Comparison of ENCODE assay signal across 24 mouse cellular contexts in genomic region chr1:191882474-191883206, GRCm38 (mm10). TPM values are rescaled to one million over a fixed set of nuclear protein-coding genes. Genes with fewer than 3 reads are reported as not detected.
DNase-seq lines count a peak whose midpoint lies in the region; ATAC-seq lines count a peak whose summit lies in the region.
"Had no signal": no experiment of that assay in that cellular context is flagged by ENCODE, and none has a peak within 500 bp of the region (broad histone marks: within the 10 kb centered on the region; RNA-seq: fewer than 3 reads in every experiment).

No protein-coding gene starts in this region.

- H3K27ac ChIP-seq in forebrain, embryonic 10.5 days: 0 out of 2 replicates have a peak overlapping the region, but pooled peaks have one; percentile 5
- no peak overlapping the region for H3K27ac ChIP-seq in forebrain, embryonic 16.5 days (ENCODE audit: low read length)
- peak overlapping the region; percentile 42 for H3K27ac ChIP-seq in hindbrain, embryonic 10.5 days
- no peak overlapping the region for H3K27ac ChIP-seq in hindbrain, embryonic 16.5 days (ENCODE audit: low read depth, low read length)
- H3K27ac ChIP-seq in liver, embryonic 12.5 days: peak overlapping the region; percentile 79
- H3K27ac ChIP-seq: embryonic facial prominence, embryonic 12.5 days; hindbrain, embryonic 13.5 days; kidney, postnatal 0 days; left cerebral cortex, adult 2 months; macrophage; midbrain, embryonic 13.5 days had no signal

- 86% methylated on average over 10 of the region's 10 CpGs for WGBS in forebrain, embryonic 10.5 days
- WGBS in forebrain, embryonic 16.5 days: 93% methylated on average over 10 of the region's 10 CpGs
- WGBS in hindbrain, embryonic 10.5 days: 91% methylated on average over 10 of the region's 10 CpGs
- WGBS in hindbrain, embryonic 16.5 days: 95% methylated on average over 10 of the region's 10 CpGs
- 48% methylated on average over 10 of the region's 10 CpGs for WGBS in liver, embryonic 12.5 days (ENCODE audit: insufficient replicate concordance)

- no peak overlapping the region for H3K9ac ChIP-seq in forebrain, embryonic 16.5 days (replicated peaks; ENCODE audit: low read depth, low read length)
- no peak overlapping the region for H3K9ac ChIP-seq in hindbrain, embryonic 16.5 days (ENCODE audit: low read depth, low read length)
- H3K9ac ChIP-seq in liver, embryonic 12.5 days: 0 out of 2 replicates have a peak overlapping the region, but pooled peaks have one; percentile 44
- H3K9ac ChIP-seq: embryonic facial prominence, embryonic 12.5 days; hindbrain, embryonic 13.5 days; midbrain, embryonic 13.5 days had no signal

- ATAC-seq in forebrain, embryonic 16.5 days: no peak
- ATAC-seq in hindbrain, embryonic 16.5 days: no peak
- peak; percentile 75 for ATAC-seq in liver, embryonic 12.5 days
- peak; percentile 17; the same call in 1 of the 2 replicates for ATAC-seq in megakaryocyte-erythroid progenitor cell, adult 5-6 weeks (replicated peaks; ENCODE audit: low FRiP score, low TSS enrichment, poor library complexity, severe bottlenecking)
- ATAC-seq: forebrain, embryonic 14.5 days; inflammation-experienced regulatory T-cells, adult 6 months; midbrain, embryonic 13.5 days had no signal

- no peak for DNase-seq in forebrain, embryonic 10.5 days (ENCODE audit: extremely low spot score, low spot score)
- no peak for DNase-seq in hindbrain, embryonic 10.5 days (ENCODE audit: low spot score)
- no peak for DNase-seq in ovary, postnatal 10 days (ENCODE audit: low spot score)
- no peak for DNase-seq in cerebellum, postnatal 36 days
- DNase-seq: adrenal gland, postnatal 25 days; cerebellum, adult 8-10 months; gastrocnemius, postnatal 25 days; heart, postnatal 14 days; kidney, adult 18-20 months; layer of hippocampus, adult 9-11 months; retina, postnatal 1 day; right cerebral cortex, postnatal 25 days had no signal

- no peaks in the 10 kb centered on the region for H3K27me3 ChIP-seq in forebrain, embryonic 10.5 days (ENCODE audit: poor library complexity, severe bottlenecking)
- no peaks in the 10 kb centered on the region for H3K27me3 ChIP-seq in forebrain, embryonic 16.5 days (replicated peaks; ENCODE audit: control insufficient read depth, insufficient read depth, low read length)
- H3K27me3 ChIP-seq in hindbrain, embryonic 10.5 days (ENCODE audit: insufficient read depth, poor library complexity, severe bottlenecking): no peaks in the 10 kb centered on the region
- no peaks in the 10 kb centered on the region for H3K27me3 ChIP-seq in hindbrain, embryonic 16.5 days (replicated peaks; ENCODE audit: control insufficient read depth, insufficient read depth, low read length)
- peaks cover 10% of the 10 kb centered on the region for H3K27me3 ChIP-seq in liver, embryonic 12.5 days (replicated peaks)
- H3K27me3 ChIP-seq: embryonic facial prominence, embryonic 12.5 days; hindbrain, embryonic 13.5 days; midbrain, embryonic 13.5 days had no signal

- no peaks in the 10 kb centered on the region for H3K36me3 ChIP-seq in forebrain, embryonic 10.5 days (replicated peaks)
- no peaks in the 10 kb centered on the region for H3K36me3 ChIP-seq in forebrain, embryonic 16.5 days (ENCODE audit: control insufficient read depth, insufficient read depth)
- H3K36me3 ChIP-seq in hindbrain, embryonic 10.5 days: no peaks in the 10 kb centered on the region
- no peaks in the 10 kb centered on the region for H3K36me3 ChIP-seq in hindbrain, embryonic 16.5 days (ENCODE audit: control insufficient read depth, insufficient read depth, low read length)
- H3K36me3 ChIP-seq in liver, embryonic 12.5 days: no peaks in the 10 kb centered on the region
- H3K36me3 ChIP-seq: embryonic facial prominence, embryonic 12.5 days; hindbrain, embryonic 13.5 days; midbrain, embryonic 13.5 days had no signal

- H3K4me2 ChIP-seq in forebrain, embryonic 16.5 days (ENCODE audit: low read length): no peak overlapping the region
- H3K4me2 ChIP-seq in hindbrain, embryonic 16.5 days (ENCODE audit: low read length): no peak overlapping the region
- peak overlapping the region; percentile 52 for H3K4me2 ChIP-seq in liver, embryonic 12.5 days
- H3K4me2 ChIP-seq: embryonic facial prominence, embryonic 12.5 days; hindbrain, embryonic 13.5 days; midbrain, embryonic 13.5 days had no signal

- no peaks in the 10 kb centered on the region for H3K9me3 ChIP-seq in forebrain, embryonic 10.5 days
- H3K9me3 ChIP-seq in forebrain, embryonic 16.5 days (ENCODE audit: control insufficient read depth, low read length): no peaks in the 10 kb centered on the region
- H3K9me3 ChIP-seq in hindbrain, embryonic 10.5 days: no peaks in the 10 kb centered on the region
- H3K9me3 ChIP-seq in hindbrain, embryonic 16.5 days (ENCODE audit: control insufficient read depth, low read length): no peaks in the 10 kb centered on the region
- no peaks in the 10 kb centered on the region for H3K9me3 ChIP-seq in liver, embryonic 12.5 days (replicated peaks)
- H3K9me3 ChIP-seq: embryonic facial prominence, embryonic 12.5 days; hindbrain, embryonic 13.5 days; midbrain, embryonic 13.5 days had no signal

- H3K4me3 ChIP-seq in forebrain, embryonic 10.5 days: no peak overlapping the region
- no peak overlapping the region for H3K4me3 ChIP-seq in forebrain, embryonic 16.5 days (replicated peaks; ENCODE audit: low read length)
- no peak overlapping the region for H3K4me3 ChIP-seq in hindbrain, embryonic 10.5 days
- no peak overlapping the region for H3K4me3 ChIP-seq in hindbrain, embryonic 16.5 days (ENCODE audit: low read length)
- H3K4me3 ChIP-seq in liver, embryonic 12.5 days: no peak overlapping the region
- H3K4me3 ChIP-seq: embryonic facial prominence, embryonic 12.5 days; hindbrain, embryonic 13.5 days; left cerebral cortex, adult 2 months; midbrain, embryonic 13.5 days had no signal

- H3K4me1 ChIP-seq in forebrain, embryonic 10.5 days: peaks cover 19% of the 10 kb centered on the region
- peaks cover 4% of the 10 kb centered on the region; the same call in 1 of the 2 replicates for H3K4me1 ChIP-seq in forebrain, embryonic 16.5 days (replicated peaks; ENCODE audit: control insufficient read depth, insufficient read depth, low read length)
- H3K4me1 ChIP-seq in hindbrain, embryonic 10.5 days (replicated peaks): peaks cover 15% of the 10 kb centered on the region
- H3K4me1 ChIP-seq in hindbrain, embryonic 16.5 days (ENCODE audit: control insufficient read depth, insufficient read depth, low read depth, low read length): no peaks in the 10 kb centered on the region
- H3K4me1 ChIP-seq in liver, embryonic 12.5 days: peaks cover 66% of the 10 kb centered on the region

RNA-seq across cellular contexts. Expression of gene Slc30a1, which starts 23.9 kb away (rescaled TPM):
- polyA plus RNA-seq in forebrain, embryonic 10.5 days (2016; fragmentation: Nextera tagmentation; extraction: Ambion mirVana): 1.2 and 1.5 TPM in 2 replicates
- 2.4 and 2.7 TPM in 2 replicates for polyA plus RNA-seq in forebrain, embryonic 16.5 days (2015; fragmentation: Nextera tagmentation; extraction: Ambion mirVana)
- 1.3 and 1.6 TPM in 2 replicates for polyA plus RNA-seq in hindbrain, embryonic 10.5 days (2016; fragmentation: Nextera tagmentation; extraction: Ambion mirVana)
- polyA plus RNA-seq in hindbrain, embryonic 16.5 days (2015; fragmentation: Nextera tagmentation; extraction: Ambion mirVana): 2.0 and 2.2 TPM in 2 replicates
- polyA plus RNA-seq in liver, embryonic 12.5 days (2016; fragmentation: Nextera tagmentation; extraction: Ambion mirVana): 6.0 and 7.2 TPM in 2 replicates
- 4.4 and 5.5 TPM in 2 replicates for total RNA-seq in megakaryocyte-erythroid progenitor cell, adult 5-6 weeks (2014; fragmentation: Nextera tagmentation)
- 6.2 and 6.7 TPM in 2 replicates for total RNA-seq in megakaryocyte-erythroid progenitor cell, adult 5-6 weeks (2017)

Comparison
In these comparisons a context has a peak if more than half of its experiments do, and no peak if none do; other contexts are left out.
1. H3K27ac ChIP-seq: peak in forebrain, embryonic 10.5 days (single experiment), hindbrain, embryonic 10.5 days (single experiment) and liver, embryonic 12.5 days (single experiment); none in forebrain, embryonic 16.5 days (single experiment) and hindbrain, embryonic 16.5 days (single experiment).
2. ATAC-seq: peak in liver, embryonic 12.5 days (single experiment) and megakaryocyte-erythroid progenitor cell, adult 5-6 weeks (single experiment); none in forebrain, embryonic 16.5 days (single experiment) and hindbrain, embryonic 16.5 days (single experiment).